Mouse (Mus musculus) G1E-ER4 (cell line): ENCODE measurements around the gene Ndufaf8. TPM values are rescaled to one million over a fixed set of nuclear protein-coding genes. Genes with fewer than 3 reads are reported as not detected.

ENCODE experiments used
- GATA1 ChIP-seq: IDR thresholded peaks from one replicate; pipeline ENCODE4 v1.8.0; 2012; ENCODE audit warnings: low read length, inconsistent platforms
- polyA plus RNA-seq: library from polyadenylated mRNA; stranded (reverse); fragments of >175 nt; gene quantifications from 2 replicates; pipeline ENCODE4 v1.2.3, GENCODE M21; 2012

The Ndufaf8 gene
- 94.4 and 129 TPM in 2 replicates for polyA plus RNA-seq

DNA sequence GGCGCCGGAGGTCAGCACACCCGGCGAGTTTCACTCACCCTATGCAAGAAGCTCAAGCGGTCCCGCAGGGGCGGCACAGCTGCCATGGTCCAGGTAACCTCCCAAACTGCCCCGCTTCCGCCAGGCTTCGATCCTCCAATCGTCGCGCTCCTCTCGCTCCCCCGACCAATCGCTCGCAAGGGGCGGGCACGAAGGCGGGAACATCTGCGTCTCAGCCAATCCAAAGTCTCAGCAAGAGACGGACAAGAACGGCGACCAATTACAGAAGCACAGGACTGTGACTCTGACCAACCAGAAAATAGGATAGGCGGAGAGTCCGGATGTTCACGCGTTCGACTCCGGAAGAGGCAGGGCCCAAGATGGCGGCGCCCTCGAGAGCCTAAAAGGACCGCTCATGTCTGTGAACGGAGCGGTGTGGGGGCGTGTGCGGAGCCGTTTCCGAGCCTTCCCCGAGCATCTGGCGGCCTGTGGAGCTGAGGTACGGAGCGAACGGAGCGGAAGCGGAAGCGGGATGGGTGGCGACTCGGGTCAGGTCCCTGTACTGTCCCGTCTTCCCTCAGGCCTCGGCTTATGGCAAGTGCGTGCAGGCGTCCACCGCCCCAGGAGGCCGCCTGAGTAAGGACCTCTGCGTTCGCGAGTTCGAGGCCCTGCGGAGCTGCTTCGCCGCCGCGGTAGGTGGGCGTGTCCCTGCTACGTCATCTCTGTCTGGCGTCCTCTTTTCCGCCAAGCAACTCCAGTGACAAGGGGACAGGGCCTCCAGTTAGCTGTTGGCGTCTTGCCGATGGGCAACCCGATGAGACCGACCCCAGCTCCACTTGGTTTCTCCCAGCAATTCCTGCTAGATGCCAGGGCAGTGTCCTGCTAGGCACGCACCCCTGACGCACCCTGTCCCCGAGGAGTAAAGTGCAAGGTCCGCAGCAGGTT, at the start of gene Ndufaf8, which contains the start of gene Tepsin:
Gene Ndufaf8, plus strand, starts transcription at position 341 of the 924 bp plus-strand sequence.
Gene Tepsin, minus strand, starts transcription at position 144 of the 924 bp plus-strand sequence.
- no peak for TF ChIP-seq GATA1

DNA sequence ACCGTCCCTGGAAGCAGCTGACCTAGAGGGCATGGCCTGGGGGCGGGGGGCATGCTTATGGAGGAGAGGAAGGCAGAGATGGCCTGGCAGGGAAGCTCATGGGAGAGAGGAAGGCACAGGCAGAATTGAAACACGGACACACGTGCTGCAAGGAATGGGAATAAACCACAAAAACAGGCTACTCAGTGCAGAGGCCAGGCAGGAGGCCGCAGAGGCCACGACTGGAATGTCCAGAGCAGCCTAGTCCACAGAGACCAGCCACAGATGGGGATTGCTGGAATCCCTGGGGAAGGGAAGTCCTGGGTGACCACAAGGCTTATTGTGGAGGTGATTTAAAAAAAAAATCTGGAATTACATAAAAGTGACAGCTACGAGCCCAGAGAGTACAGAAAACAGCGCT, 49.7 kb upstream of the Ndufaf8 start:
- no peak for TF ChIP-seq GATA1

DNA sequence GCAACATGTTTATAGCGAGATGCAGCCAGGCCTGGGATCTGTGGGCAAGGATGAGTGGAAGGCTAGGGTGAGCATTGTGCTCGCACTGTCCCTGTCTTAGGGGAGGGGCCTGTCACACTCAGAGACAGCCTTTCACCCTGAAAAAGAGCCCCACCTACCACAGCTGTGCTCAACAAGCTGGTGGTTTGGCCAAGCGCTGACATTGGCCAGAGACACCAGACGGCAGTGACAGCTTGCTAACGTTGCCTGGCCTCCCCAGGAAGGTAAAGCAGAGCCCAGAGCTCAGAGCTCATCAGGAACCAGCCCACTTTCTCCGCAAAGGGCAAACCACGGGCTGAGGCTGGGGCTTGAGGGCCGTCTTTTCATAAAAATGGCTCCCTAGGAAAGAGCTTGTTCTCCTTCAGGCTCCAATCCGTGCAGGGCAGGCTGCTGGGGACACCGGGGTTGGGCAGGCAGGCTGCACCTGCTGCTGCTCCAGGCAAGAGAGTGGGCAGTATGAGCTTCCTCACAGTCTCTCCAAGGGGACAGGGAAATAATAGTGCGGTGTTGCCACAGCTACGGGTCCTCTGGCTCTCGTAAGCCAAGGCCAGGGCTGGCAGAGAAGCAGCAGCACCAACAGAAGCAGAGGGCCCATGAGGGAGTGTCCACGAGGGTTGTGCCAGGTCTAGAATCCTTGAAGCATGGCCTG, 47.5 kb upstream of the Ndufaf8 start:
- no peak for TF ChIP-seq GATA1

DNA sequence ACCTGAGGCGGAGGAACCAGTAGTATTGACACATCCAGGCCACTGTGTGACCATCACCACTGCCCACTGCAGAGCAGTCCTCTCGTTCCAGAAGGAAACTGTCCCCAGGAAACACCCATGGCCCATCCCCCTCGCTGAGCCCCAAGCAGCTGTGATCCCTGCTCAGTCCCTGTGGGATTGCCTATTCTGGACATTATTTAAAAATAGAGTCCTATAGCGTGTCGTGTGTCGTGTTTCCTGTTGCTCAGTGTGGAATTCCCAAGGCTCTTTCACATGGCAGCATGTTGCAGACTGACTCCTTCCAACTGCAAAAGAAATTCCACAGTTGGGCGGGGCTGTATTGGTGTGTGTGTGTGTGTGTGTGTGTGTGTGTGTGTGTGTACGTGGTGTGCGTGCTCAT, 46.5 kb upstream of the Ndufaf8 start:
- TF ChIP-seq GATA1: no peak

DNA sequence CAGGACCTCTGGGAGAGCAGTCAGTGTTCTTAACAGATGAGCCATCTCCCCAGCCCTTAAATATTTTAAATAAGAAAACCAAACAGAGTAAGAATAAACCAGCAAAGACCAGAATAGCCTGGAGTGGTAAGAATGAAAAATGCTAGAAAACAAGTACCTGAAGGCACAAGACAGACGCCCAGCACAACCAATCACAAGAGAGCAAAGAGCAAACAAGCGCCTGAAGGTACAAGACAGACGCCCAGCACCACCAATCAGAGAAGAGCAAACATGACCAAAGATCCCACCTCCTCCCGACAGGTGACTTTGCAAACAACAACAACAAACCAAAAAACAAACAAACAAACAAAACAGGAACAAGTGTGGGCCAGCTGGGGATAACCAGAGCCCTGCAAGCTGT, 44.9 kb upstream of the Ndufaf8 start:
- TF ChIP-seq GATA1: no peak

DNA sequence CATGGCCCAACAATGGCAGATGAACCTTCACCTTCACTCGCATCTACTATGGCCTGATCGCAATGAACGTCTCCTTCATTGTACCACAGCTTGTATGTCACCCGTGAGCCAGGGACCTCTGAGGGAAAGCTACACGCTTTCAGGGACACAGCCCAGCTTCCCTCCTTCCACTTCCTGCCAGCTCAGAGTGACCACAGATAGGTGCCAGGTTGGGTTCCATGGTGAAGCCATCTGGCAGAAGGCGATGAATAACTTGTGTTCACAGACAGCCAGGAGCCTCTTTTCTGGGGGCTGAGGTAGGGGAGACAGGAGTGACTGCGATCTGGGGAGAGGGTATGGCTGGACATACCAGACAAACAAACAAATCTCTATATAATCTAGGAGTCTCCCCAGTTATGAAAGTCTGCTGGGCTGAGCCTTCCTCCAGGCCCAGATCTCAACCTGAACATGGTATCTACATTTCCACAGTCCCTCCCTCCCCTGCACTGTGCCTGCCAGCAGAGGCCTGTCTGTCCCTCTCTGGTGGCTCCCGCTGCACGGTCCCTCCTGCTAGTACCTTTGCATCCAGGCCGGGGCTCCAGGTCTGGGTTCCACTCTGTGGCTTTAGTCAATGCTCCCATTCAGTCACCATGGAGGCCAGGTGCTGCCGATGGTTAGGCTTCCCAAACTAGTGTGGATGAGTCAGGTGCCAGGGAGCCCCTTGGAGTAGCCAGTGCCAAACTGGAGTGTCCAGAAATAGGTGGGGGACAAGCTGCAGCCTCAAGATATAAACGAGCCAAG, 42.6 kb upstream of the Ndufaf8 start:
- TF ChIP-seq GATA1: no peak

DNA sequence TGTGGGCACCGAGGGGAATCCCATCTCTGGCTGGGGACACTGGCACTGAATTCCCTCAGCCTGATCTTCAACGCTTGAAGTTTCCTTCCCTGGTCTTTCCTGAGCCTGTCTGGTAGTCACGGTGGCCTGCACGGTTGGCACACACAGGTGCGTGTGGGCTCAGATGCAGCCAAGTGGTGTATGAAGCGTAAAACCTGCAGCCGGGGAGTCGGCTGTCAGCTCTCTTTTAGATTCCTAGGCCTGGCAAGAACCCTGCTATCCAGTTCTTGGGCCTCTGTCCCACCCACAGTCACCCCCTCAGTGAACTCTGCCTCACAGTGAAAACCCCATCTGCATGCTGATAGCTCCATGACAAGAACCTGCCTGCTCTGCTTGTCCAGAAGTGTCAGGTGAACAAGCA, 38.1 kb upstream of the Ndufaf8 start:
- TF ChIP-seq GATA1: no peak

DNA sequence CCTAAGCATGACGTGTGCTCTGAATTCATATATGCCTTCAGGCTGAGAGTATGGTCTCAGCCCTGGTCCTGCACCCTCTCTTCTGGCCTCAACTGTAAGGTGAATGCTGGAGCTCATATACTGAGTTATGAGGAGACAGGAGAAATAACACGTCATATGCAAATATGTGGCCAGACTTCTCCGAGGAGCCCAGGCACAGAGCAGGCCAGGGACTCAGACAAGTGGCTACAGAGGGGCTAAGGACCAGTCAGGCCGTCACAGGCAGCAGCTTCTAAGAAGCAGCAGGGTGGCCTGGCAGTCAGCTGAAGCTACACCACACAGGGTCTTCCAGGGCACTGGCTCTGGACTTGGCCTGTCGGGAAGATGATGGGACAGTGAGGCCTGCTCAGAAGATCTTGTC, 35.4 kb upstream of the Ndufaf8 start:
- no peak for TF ChIP-seq GATA1

DNA sequence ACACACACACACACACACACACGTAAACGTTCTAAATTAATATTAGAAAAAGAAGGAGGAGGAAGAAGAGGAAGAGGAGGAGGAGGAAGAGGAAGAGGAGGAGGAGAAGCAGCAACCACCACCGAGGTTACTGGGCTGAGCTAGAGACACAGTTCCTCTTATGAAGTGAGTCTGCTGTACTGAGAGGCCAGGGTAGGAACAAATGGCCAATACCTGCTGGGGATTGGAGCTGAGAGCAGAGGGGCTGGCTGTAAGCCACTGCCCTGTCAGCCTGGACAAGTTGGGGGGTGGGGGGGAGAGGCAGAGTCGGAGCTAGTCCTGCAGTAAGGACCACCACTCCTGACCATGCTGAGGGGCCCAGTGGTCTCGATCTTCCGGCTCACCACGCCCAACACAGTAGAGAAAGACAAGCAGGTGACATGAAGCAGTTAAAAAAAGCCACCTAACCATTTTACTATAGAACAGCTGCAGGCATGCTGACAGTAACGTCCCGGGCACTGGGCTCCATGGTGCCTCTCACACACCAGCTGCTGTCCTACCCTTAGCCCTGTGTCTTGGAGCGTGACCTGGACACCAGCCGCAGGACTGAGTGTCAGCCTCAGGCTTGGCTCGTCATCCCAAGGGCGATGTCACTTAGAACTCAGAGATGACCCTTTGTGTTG, 34.6 kb upstream of the Ndufaf8 start:
- no peak for TF ChIP-seq GATA1

DNA sequence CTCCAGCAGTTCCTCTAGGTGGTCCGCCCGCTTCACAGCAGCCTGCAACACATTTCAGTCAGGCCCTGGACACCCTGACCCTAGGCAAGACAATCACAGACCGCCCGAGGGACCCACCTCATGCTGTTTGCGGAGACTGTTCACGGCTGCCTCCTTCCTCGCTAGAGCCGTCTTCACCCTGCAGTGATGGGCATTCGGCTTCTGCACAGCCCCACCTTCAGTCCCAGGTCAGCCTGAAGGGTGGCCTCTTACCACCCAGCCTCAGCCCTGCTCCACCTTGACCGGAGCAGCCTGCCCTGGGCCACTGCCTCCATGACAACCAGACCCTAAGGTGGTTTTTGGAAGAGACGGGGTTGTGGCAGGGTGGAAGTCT, 34.1 kb upstream of the Ndufaf8 start:
- no peak for TF ChIP-seq GATA1

DNA sequence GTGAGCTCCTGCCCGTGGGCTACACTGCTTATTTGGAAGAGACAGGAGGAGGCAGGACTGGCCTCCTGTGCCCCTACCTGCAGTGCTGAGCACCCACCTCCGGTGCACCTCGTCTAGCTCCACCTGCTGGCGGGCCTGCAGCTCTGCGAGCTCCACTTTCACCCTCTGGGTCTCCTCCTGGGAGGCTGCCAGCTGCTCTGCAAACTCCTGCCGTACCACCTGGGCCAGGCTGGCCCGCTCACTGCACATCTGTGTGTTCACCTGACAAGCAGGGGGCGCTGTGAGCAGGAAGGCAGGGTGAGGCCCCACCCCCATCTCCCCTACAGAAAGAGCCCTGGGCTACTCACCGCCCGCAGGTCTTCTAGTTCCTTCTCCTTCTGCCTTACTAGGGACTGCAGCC, 33.4 kb upstream of the Ndufaf8 start:
- no peak for TF ChIP-seq GATA1

DNA sequence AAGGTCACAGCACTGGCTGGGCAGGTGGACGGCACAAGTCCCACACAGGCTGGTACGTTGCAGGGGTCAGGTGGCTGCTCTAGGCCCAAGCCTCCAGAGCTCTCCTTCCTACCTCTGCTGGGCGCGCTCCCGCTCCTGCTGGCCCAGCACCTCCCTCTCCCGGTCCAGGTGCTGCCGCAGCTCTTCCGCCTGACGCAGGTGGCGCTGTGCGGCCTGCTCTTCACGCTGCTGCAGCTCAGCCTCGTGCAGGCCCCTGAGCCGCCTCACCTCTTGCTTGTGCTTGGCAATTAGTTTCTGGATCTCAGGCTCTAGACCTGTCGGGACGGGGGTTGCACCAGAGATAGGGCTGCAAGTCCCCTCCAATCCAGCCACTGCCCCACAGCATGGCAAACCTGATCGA, 30.9 kb upstream of the Ndufaf8 start:
- no peak for TF ChIP-seq GATA1

DNA sequence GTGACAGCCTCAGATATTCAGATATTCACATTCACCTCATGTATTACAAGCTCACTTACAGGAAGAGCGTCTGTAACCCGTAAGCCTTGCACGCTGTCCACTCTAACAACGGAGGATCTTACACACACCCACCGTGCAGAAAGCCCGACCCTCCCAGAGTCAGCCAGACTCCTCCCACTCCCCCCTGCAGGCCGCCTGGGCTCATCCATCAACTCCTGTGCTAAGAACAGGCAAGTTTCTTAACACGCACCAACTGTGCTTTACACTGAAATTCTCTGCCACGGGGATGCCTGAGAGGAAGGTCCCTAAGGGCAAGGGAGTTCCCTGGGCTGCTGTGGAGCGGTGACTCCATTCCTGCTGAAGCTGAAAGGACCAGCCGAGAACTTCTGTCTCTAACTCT, 29.5 kb upstream of the Ndufaf8 start:
- TF ChIP-seq GATA1: no peak

DNA sequence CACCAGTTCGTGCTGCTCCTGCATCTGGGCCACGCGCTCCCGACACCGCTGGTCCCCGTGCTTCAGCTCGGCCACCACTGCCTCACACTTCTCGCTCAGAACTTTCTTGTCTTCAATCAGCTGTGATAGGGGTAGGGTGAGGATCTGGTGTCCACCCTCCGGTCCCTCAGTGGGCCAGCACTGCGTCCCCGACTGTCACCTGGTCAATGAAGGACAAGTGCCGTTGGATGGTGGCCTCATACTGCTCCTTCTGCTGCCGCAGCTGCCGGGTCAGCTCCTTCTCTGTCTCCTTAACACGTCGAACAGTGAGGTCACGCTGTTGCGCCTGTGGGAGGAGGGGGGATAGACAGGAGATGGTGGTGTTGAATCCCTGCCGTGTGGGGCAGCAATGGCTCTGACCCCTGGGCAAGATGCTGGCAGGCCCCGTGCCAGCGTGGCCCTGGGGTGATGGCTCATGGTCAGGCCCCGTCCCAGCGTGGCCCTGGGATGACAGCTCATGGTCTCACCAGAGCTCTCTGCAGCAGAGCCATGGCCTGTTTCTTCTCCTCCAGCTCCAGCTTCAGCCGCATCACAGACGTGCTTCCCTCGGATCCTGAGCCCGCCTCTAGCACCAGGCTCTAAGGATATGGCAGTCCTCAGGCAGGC, 28.3 kb upstream of the Ndufaf8 start:
- no peak for TF ChIP-seq GATA1

DNA sequence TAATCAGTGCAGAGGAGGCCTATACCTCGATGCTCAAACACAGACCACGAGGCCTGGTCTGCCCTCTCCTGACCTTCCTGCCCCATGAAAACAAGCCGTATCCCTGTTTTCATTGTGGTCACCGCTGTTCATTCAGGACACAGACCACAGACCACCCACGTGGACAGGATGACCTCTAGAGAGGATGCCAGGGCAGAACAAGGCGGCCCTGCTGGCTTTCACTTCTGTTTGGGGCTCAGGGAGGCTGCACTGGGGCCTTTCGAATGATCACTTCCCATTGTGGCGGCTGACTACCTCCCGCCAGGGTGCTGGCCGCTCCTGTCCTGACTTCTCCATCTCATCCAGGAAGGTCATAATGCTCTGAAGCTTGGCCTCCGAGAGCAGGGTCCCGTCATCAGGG, 27.7 kb upstream of the Ndufaf8 start:
- TF ChIP-seq GATA1: no peak

DNA sequence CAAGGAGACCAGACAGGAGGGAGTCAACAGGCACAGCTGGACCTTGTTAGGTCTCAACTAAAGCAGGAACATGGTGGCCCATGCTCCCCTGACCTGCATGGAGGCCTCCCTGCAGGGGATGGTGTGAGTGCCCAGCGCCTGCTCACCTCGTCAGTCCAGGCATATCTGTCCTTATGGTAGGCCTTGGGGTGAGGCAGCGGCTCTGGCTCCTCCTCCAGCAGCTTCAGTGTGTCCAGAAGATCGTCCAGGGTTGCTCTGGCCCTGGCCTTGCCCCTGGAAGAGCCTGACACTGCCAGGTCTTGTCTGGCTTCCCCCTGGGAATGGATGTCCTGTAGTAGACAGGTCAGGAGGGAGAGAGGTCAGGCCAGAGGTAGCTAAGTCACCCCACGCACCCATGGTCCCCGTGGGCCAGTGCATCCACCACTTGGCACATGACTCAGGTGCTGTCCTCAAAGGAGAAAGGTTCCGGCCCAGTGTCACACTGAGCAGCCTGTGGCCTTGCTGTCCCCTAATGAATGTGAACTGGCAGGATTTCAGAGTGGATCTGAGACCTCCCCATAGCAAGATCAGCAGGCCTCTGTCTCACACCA, 26.9 kb upstream of the Ndufaf8 start:
- TF ChIP-seq GATA1: no peak
